Mouse (Mus musculus) thymus, postnatal 4 days (tissue): ENCODE results near the gene Prokr2.
"Not testable (repeated sequence)": the region's sequence is repeated elsewhere in the genome, so short reads cannot be mapped to it uniquely, and the experiment has no call there.

Experiments
- DNase-seq: peaks from one replicate; pipeline ENCODE4 v3.0.0; 2021

Gene Prokr2

GRCm38 (mm10) chr2:132337202-132337601 is 48.0 kb downstream of the Prokr2 start:
- no peak for DNase-seq

- no peak for DNase-seq
Measured at GRCm38 (mm10) chr2:132323541-132323940, 61.7 kb downstream of the Prokr2 start.

- DNase-seq = no peak
Measured at GRCm38 (mm10) chr2:132320516-132320915, 64.7 kb downstream of the Prokr2 start.

- no peak for DNase-seq
Measured at GRCm38 (mm10) chr2:132317178-132317577, 68.1 kb downstream of the Prokr2 start.

GRCm38 (mm10) chr2:132316041-132316808 is 69.0 kb downstream of the Prokr2 start:
- peak; percentile 78 for DNase-seq

- DNase-seq = not testable (repeated sequence)
Measured at GRCm38 (mm10) chr2:132314057-132314456, 71.2 kb downstream of the Prokr2 start.

GRCm38 (mm10) chr2:132313568-132313967 is 71.7 kb downstream of the Prokr2 start:
- DNase-seq = no peak

- DNase-seq = no peak
Measured at GRCm38 (mm10) chr2:132312616-132313015, 72.6 kb downstream of the Prokr2 start.

- no peak for DNase-seq
Measured at GRCm38 (mm10) chr2:132309398-132309930, 75.8 kb downstream of the Prokr2 start.

- no peak for DNase-seq
Measured at GRCm38 (mm10) chr2:132308829-132309228, 76.4 kb downstream of the Prokr2 start.

GRCm38 (mm10) chr2:132307213-132307843 is 77.9 kb downstream of the Prokr2 start:
- no peak for DNase-seq

- DNase-seq = peak; percentile 69
Measured at GRCm38 (mm10) chr2:132305988-132306387, 79.3 kb downstream of the Prokr2 start.

GRCm38 (mm10) chr2:132305165-132305564 is 80.1 kb downstream of the Prokr2 start:
- DNase-seq = no peak

- DNase-seq = no peak
Measured at GRCm38 (mm10) chr2:132301436-132301835, 83.8 kb downstream of the Prokr2 start.

- no peak for DNase-seq
Measured at GRCm38 (mm10) chr2:132298250-132298649, 87.0 kb downstream of the Prokr2 start.

GRCm38 (mm10) chr2:132293694-132294450 is 91.4 kb downstream of the Prokr2 start:
- DNase-seq = peak; percentile 57

- no peak for DNase-seq
Measured at GRCm38 (mm10) chr2:132292083-132292482, 93.2 kb downstream of the Prokr2 start.

- DNase-seq = no peak
Measured at GRCm38 (mm10) chr2:132291265-132291664, 94.0 kb downstream of the Prokr2 start.

- DNase-seq = no peak
Measured at GRCm38 (mm10) chr2:132290808-132291207, 94.4 kb downstream of the Prokr2 start.

GRCm38 (mm10) chr2:132289213-132289612 is 96.0 kb downstream of the Prokr2 start:
- not testable (repeated sequence) for DNase-seq
